Mouse (Mus musculus) duodenum, adult 2 months (tissue): ENCODE measurements around the gene Methig1. TPM values are rescaled to one million over a fixed set of nuclear protein-coding genes. Genes with fewer than 3 reads are reported as not detected.

Experiments
- polyA plus RNA-seq: library from polyadenylated mRNA; depleted of rRNA; stranded (reverse); fragments of >200 nt; gene quantifications from 2 replicates; pipeline ENCODE4 v1.2.3, GENCODE M21; 2012; ENCODE audit warnings: low replicate concordance; rRNA removed

Gene Methig1
- not detected in 2 replicates for polyA plus RNA-seq

GRCm38 (mm10) chr15:100352711-100353250, at the start of gene Methig1, which contains the start of gene Mettl7a2:
Gene Methig1 (plus strand): TSS chr15:100353149.
Gene Mettl7a2 (plus strand): TSS chr15:100353200.

GRCm38 (mm10) chr15:100304019-100304991, 48.6 kb upstream of the Methig1 start, which contains the start of gene Mettl7a1:
Gene Mettl7a1 (plus strand): TSS chr15:100304140.

GRCm38 (mm10) chr15:100334629-100335028, 18.3 kb upstream of the Methig1 start, which contains the start of gene Mettl7a3:
Gene Mettl7a3 (plus strand): TSS chr15:100334929.

GRCm38 (mm10) chr15:100364242-100364641, 11.3 kb downstream of the Methig1 start, which contains the start of gene Higd1c:
Gene Higd1c (plus strand): TSS chr15:100364542.

GRCm38 (mm10) chr15:100421758-100422197, 68.8 kb downstream of the Methig1 start, which contains the start of gene Gm5475:
Gene Gm5475 (plus strand): TSS chr15:100422147.

GRCm38 (mm10) chr15:100424396-100425122, 71.6 kb downstream of the Methig1 start, which contains the start of gene Slc11a2:
Gene Slc11a2 (minus strand): TSS chr15:100425072.

Other genes with a start within 250 kb of the Methig1 start
- 29.7 and 31.4 TPM in 2 replicates for gene Atf1, start 125.3 kb upstream of the Methig1 start, polyA plus RNA-seq
- not detected in 2 replicates for gene Tmprss12, start 72.3 kb upstream of the Methig1 start, polyA plus RNA-seq
- 15.9 and 19.0 TPM in 2 replicates for gene Mettl7a1, start 49.0 kb upstream of the Methig1 start, polyA plus RNA-seq
- not detected in 2 replicates for gene Mettl7a3, start 18.2 kb upstream of the Methig1 start, polyA plus RNA-seq
- gene Mettl7a2, start 51 bp downstream of the Methig1 start, polyA plus RNA-seq: not detected in 2 replicates
- gene Higd1c, start 11.4 kb downstream of the Methig1 start, polyA plus RNA-seq: not detected in 2 replicates
- 0.15 and 0.36 TPM in 2 replicates for gene Gm5475, start 69.0 kb downstream of the Methig1 start, polyA plus RNA-seq
- gene Slc11a2, start 71.9 kb downstream of the Methig1 start, polyA plus RNA-seq: 44.9 and 232 TPM in 2 replicates
- gene Letmd1, start 115.9 kb downstream of the Methig1 start, polyA plus RNA-seq: 26.7 and 30.6 TPM in 2 replicates
- 0.83 and 1.2 TPM in 2 replicates for gene Csrnp2, start 142.3 kb downstream of the Methig1 start, polyA plus RNA-seq
- 3.0 and 5.2 TPM in 2 replicates for gene Tfcp2, start 198.9 kb downstream of the Methig1 start, polyA plus RNA-seq
- gene Pou6f1, start 246.8 kb downstream of the Methig1 start, polyA plus RNA-seq: 5.4 and 7.8 TPM in 2 replicates